Mouse (Mus musculus) lung, embryonic 15.5 days (tissue): Measurements from ENCODE around the gene Adora2b. TPM values are rescaled to one million over a fixed set of nuclear protein-coding genes. Genes with fewer than 3 reads are reported as not detected.

Source experiments
- ATAC-seq: fragments of 200-750 bp; cut with Nextera tagmentation; 2 replicates; pipeline ENCODE4 v1.8.0; 2017; ENCODE audit warnings: moderate number of reproducible peaks, borderline replicate concordance; ENCODE audit not compliant: low FRiP score, low TSS enrichment; ENCODE audit errors: extremely low read depth
- H3K27ac ChIP-seq: fragments of 300-500 bp; sonication (generic); 2 replicates; pipeline ENCODE4 v1.5.1; 2015; ENCODE audit warnings: moderate library complexity, mild to moderate bottlenecking, inconsistent platforms
- H3K27me3 ChIP-seq: fragments of 300-500 bp; sonication (generic); 2 replicates; pipeline ENCODE4 v1.6.1; 2015; ENCODE audit warnings: inconsistent platforms
- H3K36me3 ChIP-seq: fragments of 300-500 bp; sonication (generic); 2 replicates; pipeline ENCODE4 v1.6.1; 2015; ENCODE audit warnings: inconsistent platforms
- H3K4me1 ChIP-seq: fragments of 300-500 bp; sonication (generic); 2 replicates; pipeline ENCODE4 v1.6.1; 2015; ENCODE audit warnings: inconsistent platforms
- H3K4me2 ChIP-seq: fragments of 300-500 bp; sonication (generic); 2 replicates; pipeline ENCODE4 v1.6.1; 2015; ENCODE audit warnings: inconsistent platforms, mild to moderate bottlenecking, moderate library complexity
- H3K4me3 ChIP-seq: fragments of 300-500 bp; sonication (generic); 2 replicates; pipeline ENCODE4 v1.5.1; 2015; ENCODE audit warnings: mild to moderate bottlenecking, inconsistent platforms
- H3K9ac ChIP-seq: fragments of 300-500 bp; sonication (generic); 2 replicates; pipeline ENCODE4 v1.6.1; 2015; ENCODE audit warnings: inconsistent platforms
- H3K9me3 ChIP-seq: fragments of 300-500 bp; sonication (generic); 2 replicates; pipeline ENCODE4 v1.6.1; 2016; ENCODE audit warnings: inconsistent platforms
- WGBS: fragments of 180-500 bp; shearing (Covaris S2); methylation state at CpG from one replicate; pipeline ENCODE4 v1.1.7; 2015; 5-methylcytosine and 5-hydroxymethylcytosine counted together
- polyA plus RNA-seq: library from polyadenylated mRNA; unstranded; fragments of >200 nt; fragmentation: Nextera tagmentation; extraction: Ambion mirVana; gene quantifications from 2 replicates; pipeline ENCODE4 v1.2.1, GENCODE M21; 2015

Adora2b gene
- polyA plus RNA-seq = 2.7 and 3.2 TPM in 2 replicates

- ATAC-seq = peak; percentile 92
- Histone ChIP-seq H3K9me3 (no peaks in the 10 kb centered on the region), H3K36me3 (no peaks in the 10 kb centered on the region), H3K4me3 (peak within 1 kb of the TSS; percentile 61), H3K4me2 (peak within 1 kb of the TSS; percentile 100), H3K27ac (peak within 1 kb of the TSS; percentile 80), H3K9ac (peak within 1 kb of the TSS; percentile 40), H3K27me3 (peaks cover 36% of the 10 kb centered on the region; the same call in 1 of the 2 replicates), H3K4me1 (peaks cover 27% of the 10 kb centered on the region)
- WGBS = under 1% methylated on average over 68 of the region's 69 CpGs
Observed at GRCm38 (mm10) chr11:62248401-62249244, at the start of gene Adora2b. Gene Adora2b, plus strand, starts transcription at chr11:62248984.

- WGBS = 34% methylated on average over 5 of the region's 5 CpGs
- no peak; the same call in 1 of the 2 replicates for ATAC-seq
Observed at GRCm38 (mm10) chr11:62200901-62201512, 47.8 kb upstream of the Adora2b start.

GRCm38 (mm10) chr11:62202645-62203044 lies 46.1 kb upstream of the Adora2b start:
- no peaks in the 10 kb centered on the region for H3K36me3 ChIP-seq
- H3K27me3 ChIP-seq = no peaks in the 10 kb centered on the region
- H3K9me3 ChIP-seq = no peaks in the 10 kb centered on the region
- H3K9ac ChIP-seq = no peak overlapping the region
- WGBS = 73% methylated on average over 1 of the region's 1 CpGs
- no peak overlapping the region for H3K4me2 ChIP-seq
- no peak for ATAC-seq
- H3K27ac ChIP-seq = no peak overlapping the region
- peaks cover 12% of the 10 kb centered on the region for H3K4me1 ChIP-seq
- no peak overlapping the region for H3K4me3 ChIP-seq

More at GRCm38 (mm10) chr11:62200901-62201512, 47.8 kb upstream of the Adora2b start:
- Histone ChIP-seq H3K4me1 (peaks cover 12% of the 10 kb centered on the region), H3K9me3 (no peaks in the 10 kb centered on the region), H3K27me3 (no peaks in the 10 kb centered on the region), H3K27ac (peak overlapping the region; percentile 24; the same call in 1 of the 2 replicates), H3K4me3 (no peak overlapping the region), H3K9ac (no peak overlapping the region), H3K4me2 (no peak overlapping the region), H3K36me3 (no peaks in the 10 kb centered on the region)

GRCm38 (mm10) chr11:62209111-62209510 lies 39.7 kb upstream of the Adora2b start:
- Histone ChIP-seq H3K4me1 (peaks cover 4% of the 10 kb centered on the region; the same call in 1 of the 2 replicates), H3K4me3 (no peak overlapping the region), H3K36me3 (no peaks in the 10 kb centered on the region), H3K27me3 (no peaks in the 10 kb centered on the region), H3K9me3 (no peaks in the 10 kb centered on the region), H3K9ac (no peak overlapping the region), H3K27ac (no peak overlapping the region), H3K4me2 (no peak overlapping the region)
- 86% methylated on average over 2 of the region's 2 CpGs for WGBS
- no peak for ATAC-seq

GRCm38 (mm10) chr11:62209891-62210290 lies 38.9 kb upstream of the Adora2b start:
- ATAC-seq = no peak
- no peaks in the 10 kb centered on the region for H3K9me3 ChIP-seq
- H3K27me3 ChIP-seq = no peaks in the 10 kb centered on the region
- 0 out of 2 replicates have a peak overlapping the region, but pooled peaks have one; percentile 16 for H3K27ac ChIP-seq
- 38% methylated on average over 4 of the region's 4 CpGs for WGBS
- H3K9ac ChIP-seq = no peak overlapping the region
- peaks cover 4% of the 10 kb centered on the region; the same call in 1 of the 2 replicates for H3K4me1 ChIP-seq
- H3K4me2 ChIP-seq = no peak overlapping the region
- H3K4me3 ChIP-seq = no peak overlapping the region
- H3K36me3 ChIP-seq = no peaks in the 10 kb centered on the region

GRCm38 (mm10) chr11:62213384-62213989 lies 35.3 kb upstream of the Adora2b start:
- Histone ChIP-seq H3K4me3 (no peak overlapping the region), H3K27me3 (no peaks in the 10 kb centered on the region), H3K9me3 (no peaks in the 10 kb centered on the region), H3K36me3 (no peaks in the 10 kb centered on the region), H3K9ac (no peak overlapping the region), H3K4me1 (peaks cover 4% of the 10 kb centered on the region; the same call in 1 of the 2 replicates), H3K4me2 (no peak overlapping the region), H3K27ac (no peak overlapping the region)
- ATAC-seq = no peak
- WGBS = 68% methylated on average over 12 of the region's 12 CpGs

GRCm38 (mm10) chr11:62215107-62215506 lies 33.7 kb upstream of the Adora2b start:
- Histone ChIP-seq H3K4me2 (no peak overlapping the region), H3K27ac (no peak overlapping the region), H3K27me3 (no peaks in the 10 kb centered on the region), H3K4me3 (no peak overlapping the region), H3K9ac (no peak overlapping the region), H3K4me1 (no peaks in the 10 kb centered on the region), H3K36me3 (no peaks in the 10 kb centered on the region), H3K9me3 (no peaks in the 10 kb centered on the region)
- ATAC-seq = no peak
- WGBS = 59% methylated on average over 2 of the region's 2 CpGs

GRCm38 (mm10) chr11:62217751-62218150 lies 31.0 kb upstream of the Adora2b start:
- Histone ChIP-seq H3K36me3 (no peaks in the 10 kb centered on the region), H3K27ac (no peak overlapping the region), H3K4me2 (no peak overlapping the region), H3K9ac (no peak overlapping the region), H3K27me3 (no peaks in the 10 kb centered on the region), H3K4me3 (no peak overlapping the region), H3K4me1 (no peaks in the 10 kb centered on the region), H3K9me3 (no peaks in the 10 kb centered on the region)
- 64% methylated on average over 6 of the region's 6 CpGs for WGBS
- ATAC-seq = no peak

- Histone ChIP-seq H3K27ac (no peak overlapping the region), H3K9me3 (no peaks in the 10 kb centered on the region), H3K4me2 (no peak overlapping the region), H3K9ac (no peak overlapping the region), H3K4me3 (no peak overlapping the region), H3K36me3 (no peaks in the 10 kb centered on the region), H3K4me1 (no peaks in the 10 kb centered on the region), H3K27me3 (no peaks in the 10 kb centered on the region)
- 67% methylated on average over 7 of the region's 7 CpGs for WGBS
- no peak for ATAC-seq
Observed at GRCm38 (mm10) chr11:62220756-62221510, 27.9 kb upstream of the Adora2b start.

GRCm38 (mm10) chr11:62223416-62223815 lies 25.4 kb upstream of the Adora2b start:
- Histone ChIP-seq H3K27ac (no peak overlapping the region), H3K4me3 (no peak overlapping the region), H3K4me1 (no peaks in the 10 kb centered on the region), H3K36me3 (no peaks in the 10 kb centered on the region), H3K27me3 (no peaks in the 10 kb centered on the region), H3K9me3 (no peaks in the 10 kb centered on the region), H3K9ac (no peak overlapping the region), H3K4me2 (no peak overlapping the region)
- no peak for ATAC-seq
- WGBS = 84% methylated on average over 5 of the region's 5 CpGs

- no peak for ATAC-seq
Observed at GRCm38 (mm10) chr11:62223962-62224361, 24.8 kb upstream of the Adora2b start.

More at GRCm38 (mm10) chr11:62223962-62224361, 24.8 kb upstream of the Adora2b start:
- Histone ChIP-seq H3K4me1 (no peaks in the 10 kb centered on the region), H3K4me3 (no peak overlapping the region), H3K9ac (no peak overlapping the region), H3K27me3 (no peaks in the 10 kb centered on the region), H3K9me3 (no peaks in the 10 kb centered on the region), H3K27ac (no peak overlapping the region), H3K4me2 (no peak overlapping the region), H3K36me3 (no peaks in the 10 kb centered on the region)
- WGBS = 90% methylated on average over 7 of the region's 7 CpGs
